Comparison of ENCODE assay signal across 40 mouse cellular contexts in the genomic region with DNA sequence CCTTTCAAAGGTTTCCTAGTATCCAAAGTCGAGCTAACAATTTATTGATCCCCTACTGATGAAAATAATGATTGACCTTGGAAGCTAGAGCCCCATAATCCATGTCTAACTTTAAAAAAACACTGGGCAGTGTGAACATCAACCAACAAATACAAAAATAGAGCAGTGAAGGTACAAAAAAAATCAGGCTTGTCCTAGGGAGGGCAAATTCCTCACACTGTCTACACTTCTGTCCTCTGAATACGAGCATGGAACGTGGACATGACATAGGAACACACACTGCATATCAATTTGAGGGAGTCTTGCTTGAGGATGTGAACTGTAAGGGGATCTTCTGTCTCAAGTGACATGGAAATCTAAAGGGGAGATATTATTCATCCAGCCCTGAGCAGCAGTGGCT. TPM values are rescaled to one million over a fixed set of nuclear protein-coding genes. Genes with fewer than 3 reads are reported as not detected.
"Had no signal": no experiment of that assay in that cellular context is flagged by ENCODE, and none has a peak within 500 bp of the region (broad histone marks: within the 10 kb centered on the region; RNA-seq: fewer than 3 reads in every experiment).

No protein-coding gene starts in this region.

- DNase-seq: cerebellum, adult 2 months; cerebellum, adult 8-10 months; cerebellum, adult 9-10 months; cerebellum, adult 9-11 months; cerebellum, postnatal 10 days; cerebellum, postnatal 14 days; cerebellum, postnatal 25 days; cerebellum, postnatal 36 days; embryo, embryonic 11 days; forebrain, postnatal 0 days; gastrocnemius, adult 2 months; gastrocnemius, postnatal 10 days; gastrocnemius, postnatal 14 days; gastrocnemius, postnatal 25 days; gastrocnemius, postnatal 36 days; heart, adult 11 months; heart, adult 18-20 months; heart, adult 2 months had no signal

- ATAC-seq: forebrain, embryonic 13.5 days; forebrain, embryonic 14.5 days; forebrain, embryonic 15.5 days; forebrain, embryonic 16.5 days; forebrain, postnatal 0 days had no signal

- H3K9me3 ChIP-seq: embryonic facial prominence, embryonic 10.5 days; embryonic facial prominence, embryonic 12.5 days; embryonic facial prominence, embryonic 13.5 days; embryonic facial prominence, embryonic 15.5 days; forebrain, embryonic 10.5 days; forebrain, embryonic 12.5 days; forebrain, embryonic 13.5 days; forebrain, embryonic 15.5 days had no signal

- H3K36me3 ChIP-seq: embryonic facial prominence, embryonic 10.5 days; embryonic facial prominence, embryonic 12.5 days; embryonic facial prominence, embryonic 13.5 days; embryonic facial prominence, embryonic 15.5 days; forebrain, embryonic 10.5 days; forebrain, embryonic 12.5 days; forebrain, embryonic 15.5 days had no signal

- H3K4me1 ChIP-seq: embryonic facial prominence, embryonic 10.5 days; embryonic facial prominence, embryonic 12.5 days; embryonic facial prominence, embryonic 13.5 days; embryonic facial prominence, embryonic 15.5 days; forebrain, embryonic 10.5 days; forebrain, embryonic 12.5 days; forebrain, embryonic 13.5 days; forebrain, embryonic 15.5 days had no signal

- H3K9ac ChIP-seq: embryonic facial prominence, embryonic 12.5 days; embryonic facial prominence, embryonic 13.5 days; embryonic facial prominence, embryonic 15.5 days; forebrain, embryonic 12.5 days; forebrain, embryonic 13.5 days; forebrain, embryonic 15.5 days; forebrain, postnatal 0 days had no signal

- H3K4me3 ChIP-seq: embryonic facial prominence, embryonic 10.5 days; embryonic facial prominence, embryonic 12.5 days; embryonic facial prominence, embryonic 13.5 days; embryonic facial prominence, embryonic 15.5 days; erythroblast, embryonic 14.5 days; forebrain, embryonic 10.5 days; forebrain, embryonic 12.5 days; forebrain, embryonic 13.5 days; forebrain, embryonic 15.5 days; gastrocnemius, adult 2 months; heart, adult 2 months had no signal

- H3K27ac ChIP-seq: embryonic facial prominence, embryonic 10.5 days; embryonic facial prominence, embryonic 12.5 days; embryonic facial prominence, embryonic 13.5 days; embryonic facial prominence, embryonic 15.5 days; forebrain, embryonic 10.5 days; forebrain, embryonic 12.5 days; forebrain, embryonic 13.5 days; forebrain, embryonic 15.5 days; gastrocnemius, adult 2 months; heart, adult 2 months had no signal

- H3K4me2 ChIP-seq: embryonic facial prominence, embryonic 12.5 days; embryonic facial prominence, embryonic 13.5 days; embryonic facial prominence, embryonic 15.5 days; forebrain, embryonic 12.5 days; forebrain, embryonic 13.5 days; forebrain, embryonic 15.5 days had no signal

- H3K27me3 ChIP-seq: embryonic facial prominence, embryonic 12.5 days; embryonic facial prominence, embryonic 13.5 days; embryonic facial prominence, embryonic 15.5 days; forebrain, embryonic 12.5 days; forebrain, embryonic 13.5 days; forebrain, embryonic 15.5 days had no signal

RNA-seq across cellular contexts. Expression of gene Prl5a1, which starts 33.7 kb away (rescaled TPM):
- total RNA-seq: common myeloid progenitor, adult 5-6 weeks; forebrain, postnatal 0 days; gastrocnemius, adult 18-20 months; gastrocnemius, adult 2 months; gastrocnemius, adult 8-10 months; gastrocnemius, postnatal 10 days; gastrocnemius, postnatal 14 days; gastrocnemius, postnatal 25 days; gastrocnemius, postnatal 36 days; gastrocnemius, postnatal 4 days; granulocyte monocyte progenitor cell, adult 5-6 weeks; heart, adult 18-20 months; heart, adult 2 months had no signal
- polyA plus RNA-seq: cerebellum, adult 2 months; cortical plate, adult 2 months; embryonic facial prominence, embryonic 10.5 days; embryonic facial prominence, embryonic 11.5 days; embryonic facial prominence, embryonic 12.5 days; embryonic facial prominence, embryonic 13.5 days; embryonic facial prominence, embryonic 14.5 days; embryonic facial prominence, embryonic 15.5 days; erythroblast, embryonic 14.5 days; forebrain, embryonic 10.5 days; forebrain, embryonic 11.5 days; forebrain, embryonic 12.5 days; forebrain, embryonic 13.5 days; forebrain, embryonic 14.5 days; forebrain, embryonic 15.5 days; forebrain, embryonic 16.5 days; forebrain, postnatal 0 days; frontal cortex, adult 2 months; gonadal fat pad, adult 2 months; heart, adult 2 months had no signal
